Mouse (Mus musculus) cerebellum, postnatal 14 days (tissue): Measurements from ENCODE around the gene Depdc1b.

Experiments used
- DNase-seq, 2 experiments: peaks; one replicate each; pipeline ENCODE4 v3.0.0; 2021; ENCODE audit warnings: mixed read lengths in 2 of 2

The Depdc1b gene

DNA sequence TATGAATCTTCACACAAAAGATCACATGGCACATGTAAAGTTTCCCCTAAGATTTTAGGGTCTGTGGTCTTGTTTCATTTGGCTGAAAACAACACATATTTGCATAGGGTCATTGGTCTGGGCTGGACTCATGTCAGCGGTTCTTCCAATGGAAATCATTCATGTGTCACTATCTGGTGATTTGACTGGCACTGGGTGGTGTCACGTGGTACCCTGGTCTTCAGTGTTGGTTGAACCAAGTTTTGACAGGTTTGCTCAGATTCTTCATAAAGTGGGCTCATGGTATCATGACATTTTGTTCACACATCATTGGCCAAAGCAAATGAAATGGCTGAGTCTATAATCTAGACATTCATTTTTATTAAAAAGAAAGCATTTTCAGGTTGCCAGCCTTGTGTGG, 1.3 kb downstream of the Depdc1b start:
- DNase-seq, result no peak

DNA sequence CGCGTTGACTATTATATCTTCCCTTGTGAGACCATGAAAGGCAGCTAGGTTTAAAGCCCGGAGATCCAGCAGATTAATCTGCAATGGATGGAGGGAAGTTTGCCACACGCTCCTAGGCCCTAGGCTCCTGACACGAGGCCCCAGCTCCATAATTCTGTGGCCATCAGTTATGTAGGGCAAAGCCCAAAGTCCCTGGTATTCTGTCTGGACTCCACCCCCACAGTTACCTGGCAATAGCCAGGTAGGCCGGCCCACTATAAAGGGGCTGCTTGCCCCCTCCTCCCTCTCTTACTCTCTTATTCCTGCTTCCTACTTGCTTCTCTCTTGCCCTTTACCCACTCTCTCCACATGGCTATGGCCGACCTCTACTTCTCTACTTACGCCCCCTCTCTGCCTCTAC, 2.9 kb downstream of the Depdc1b start:
- DNase-seq, result no peak

DNA sequence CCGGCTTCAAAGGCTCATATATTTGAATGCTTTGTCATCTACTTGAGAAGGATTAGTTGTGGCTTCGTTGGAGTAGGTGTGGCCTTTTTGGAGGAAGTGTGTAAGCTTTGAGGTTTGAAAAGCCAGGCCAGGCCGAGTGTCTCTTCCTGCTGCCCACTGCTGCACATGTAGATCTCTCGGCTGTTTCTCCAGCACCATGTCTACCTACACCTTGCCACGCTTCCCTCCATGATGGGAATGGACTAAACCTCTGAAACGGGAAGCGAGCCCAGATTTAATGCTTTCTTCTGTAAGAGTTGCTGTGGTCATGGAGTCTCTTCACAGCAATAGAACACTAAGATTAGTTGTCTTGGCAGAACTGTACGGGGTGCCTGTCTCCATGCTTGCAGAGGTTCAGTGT, 4.1 kb downstream of the Depdc1b start:
- DNase-seq, result no peak

DNA sequence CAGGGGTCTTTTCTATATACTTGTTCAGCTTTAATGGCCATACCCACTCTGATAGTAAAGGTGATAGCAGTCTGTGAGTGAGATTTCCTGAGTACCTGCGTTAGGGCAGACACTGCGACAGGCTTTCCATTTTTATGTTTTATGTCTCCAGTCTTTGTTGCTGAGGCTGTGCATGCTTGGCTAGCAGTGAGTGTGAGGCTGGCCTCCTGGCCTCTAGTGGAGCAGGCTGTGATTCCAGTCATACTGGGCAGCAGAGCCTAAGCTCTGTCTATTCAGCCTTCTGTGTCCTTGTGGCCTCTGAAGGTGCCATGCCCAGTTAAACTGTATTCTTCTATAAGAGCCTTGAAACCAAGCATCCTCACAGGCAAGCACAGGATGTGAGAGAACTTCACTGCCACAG, 6.3 kb downstream of the Depdc1b start:
- no peak for DNase-seq

GRCm38 (mm10) chr13:108323317-108323716, 7.2 kb downstream of the Depdc1b start:
- DNase-seq, result no peak

GRCm38 (mm10) chr13:108323866-108324829, 8.0 kb downstream of the Depdc1b start:
- DNase-seq, result no peak

DNA sequence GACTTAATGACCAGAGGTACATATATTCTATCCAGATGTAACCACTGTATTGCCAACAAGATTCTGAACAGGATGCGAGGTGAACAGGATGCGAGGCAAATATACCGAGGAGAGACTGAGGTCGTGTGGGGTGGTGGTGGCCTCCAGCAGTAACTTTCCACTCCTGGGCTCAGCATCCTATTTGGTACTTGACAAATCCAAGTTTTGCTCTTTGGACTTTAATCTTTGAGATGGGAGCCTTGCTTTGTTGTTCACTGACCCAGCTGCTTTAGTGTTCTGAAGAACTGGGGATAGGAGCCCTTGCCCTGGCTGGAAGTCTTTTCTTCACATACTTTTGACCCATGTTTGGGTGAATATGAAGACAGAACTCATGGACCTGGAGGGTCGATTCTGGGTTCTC, 9.7 kb downstream of the Depdc1b start:
- DNase-seq, result no peak

DNA sequence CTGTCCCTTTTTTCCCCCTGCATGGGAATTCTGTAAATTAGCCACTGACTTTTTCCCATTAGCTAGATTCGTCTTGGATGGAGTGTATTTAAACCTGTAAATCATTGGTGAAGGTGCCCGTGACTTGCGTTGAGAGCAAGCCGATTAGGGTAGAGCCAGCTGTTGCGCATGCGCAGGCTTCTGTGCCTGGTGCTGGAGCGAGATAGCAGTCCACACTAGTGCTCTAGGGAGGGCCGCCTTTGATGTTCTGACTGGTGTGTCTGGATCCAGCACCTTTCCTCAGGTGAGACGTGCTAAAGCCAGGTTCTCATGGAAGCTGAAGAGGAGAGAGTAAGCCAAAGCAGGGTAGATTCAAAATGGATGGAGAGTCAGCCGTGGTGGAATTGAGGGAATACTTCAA, 10.2 kb downstream of the Depdc1b start:
- DNase-seq, result no peak

DNA sequence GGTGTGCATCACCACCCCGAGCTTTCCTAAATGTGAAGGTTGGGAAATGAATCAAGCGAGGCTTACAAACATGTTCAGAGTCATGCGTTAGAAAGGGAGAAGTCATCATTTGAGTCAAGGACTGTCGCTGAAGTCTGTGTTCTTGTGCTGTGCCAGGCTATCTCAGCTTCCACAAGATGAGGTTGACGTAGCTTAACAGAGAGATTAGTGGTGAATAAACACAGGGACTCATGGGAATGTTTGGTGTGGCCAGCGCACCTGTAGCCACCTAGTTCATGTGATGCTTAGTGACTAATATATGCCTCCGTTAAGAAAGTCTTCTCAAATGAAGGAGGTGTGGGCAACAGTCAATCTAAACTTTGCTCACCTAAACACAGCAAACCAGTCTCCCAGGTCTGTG, 10.9 kb downstream of the Depdc1b start:
- DNase-seq, result no peak

GRCm38 (mm10) chr13:108328406-108329180, 12.5 kb downstream of the Depdc1b start:
- no peak for DNase-seq

GRCm38 (mm10) chr13:108329693-108330092, 13.6 kb downstream of the Depdc1b start:
- peak in 1 of 2 experiments; percentile 7 for DNase-seq

DNA sequence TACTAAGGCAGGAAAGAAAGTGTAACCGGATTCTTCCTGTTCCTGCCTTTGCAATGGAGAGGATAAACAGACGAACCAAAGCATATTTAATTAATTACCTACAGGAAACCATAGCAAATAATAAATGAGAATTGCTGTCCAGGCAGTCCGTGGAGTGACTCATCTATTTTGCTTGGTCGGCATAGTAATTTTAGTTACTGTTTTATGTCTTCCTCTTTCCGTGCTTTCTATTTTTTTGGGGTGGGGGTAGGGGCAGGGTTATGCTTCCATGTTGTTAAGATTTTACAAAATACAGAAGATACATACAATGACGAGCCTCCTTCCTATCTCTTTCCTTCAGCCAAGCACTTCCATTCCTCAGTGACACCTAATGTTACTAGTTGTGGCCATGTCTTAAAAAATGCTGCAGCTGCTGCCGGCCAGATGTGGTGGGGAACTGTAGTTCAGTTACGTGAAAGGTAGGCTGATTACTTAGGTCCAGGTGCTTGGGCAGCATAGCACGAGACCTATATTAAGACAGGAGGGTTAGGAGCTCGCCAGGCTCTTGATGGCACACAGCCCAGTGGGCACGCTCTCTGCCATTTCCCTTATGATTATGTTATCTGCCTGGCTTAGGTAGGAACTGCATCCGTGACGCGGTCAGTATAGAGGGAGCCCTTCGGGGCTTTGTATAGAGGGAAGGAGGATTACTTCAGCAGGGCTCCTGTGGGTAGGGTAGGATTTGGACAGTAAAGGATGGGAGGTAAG, 19.3 kb downstream of the Depdc1b start:
- DNase-seq, result no peak

DNA sequence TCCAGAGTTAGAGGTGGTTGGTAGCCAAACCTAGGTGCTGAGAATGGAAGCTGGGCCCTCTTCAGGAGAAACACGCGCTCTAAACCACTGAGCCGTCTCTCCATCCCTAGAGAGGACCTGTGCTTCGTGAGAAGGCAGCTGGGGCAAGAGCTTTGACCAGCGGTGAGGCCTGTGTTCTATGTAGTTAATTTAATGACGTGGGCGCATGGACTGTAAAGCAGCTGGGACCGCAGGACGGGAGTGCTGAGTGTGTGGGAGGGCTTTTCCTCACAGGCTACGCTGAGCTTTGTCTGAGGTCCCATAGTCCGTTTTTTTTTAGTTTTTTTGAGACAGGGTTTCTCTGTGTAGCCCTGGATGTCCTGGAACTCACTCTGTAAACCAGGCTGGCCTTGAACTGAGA, 20.1 kb downstream of the Depdc1b start:
- DNase-seq, result no peak

DNA sequence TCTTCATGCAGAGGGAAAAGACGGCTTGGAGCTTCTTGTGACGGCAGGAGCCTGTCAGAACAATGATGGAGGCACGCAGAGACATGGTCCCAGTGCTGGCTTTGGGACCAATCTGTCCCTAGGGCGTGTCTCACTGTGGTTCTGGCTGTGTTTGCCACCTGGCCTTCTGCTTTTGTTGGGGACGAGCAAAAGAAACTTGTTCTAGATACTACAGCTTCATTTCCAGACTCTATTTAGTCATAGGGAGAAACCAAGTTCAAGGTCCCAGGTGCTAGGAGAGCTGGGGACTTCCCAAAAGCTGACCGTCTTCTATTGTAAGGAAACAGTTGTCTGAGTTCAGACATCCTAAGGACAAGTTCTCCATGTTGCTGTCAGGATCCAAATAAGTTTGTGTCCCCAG, 21.2 kb downstream of the Depdc1b start:
- DNase-seq, result no peak

DNA sequence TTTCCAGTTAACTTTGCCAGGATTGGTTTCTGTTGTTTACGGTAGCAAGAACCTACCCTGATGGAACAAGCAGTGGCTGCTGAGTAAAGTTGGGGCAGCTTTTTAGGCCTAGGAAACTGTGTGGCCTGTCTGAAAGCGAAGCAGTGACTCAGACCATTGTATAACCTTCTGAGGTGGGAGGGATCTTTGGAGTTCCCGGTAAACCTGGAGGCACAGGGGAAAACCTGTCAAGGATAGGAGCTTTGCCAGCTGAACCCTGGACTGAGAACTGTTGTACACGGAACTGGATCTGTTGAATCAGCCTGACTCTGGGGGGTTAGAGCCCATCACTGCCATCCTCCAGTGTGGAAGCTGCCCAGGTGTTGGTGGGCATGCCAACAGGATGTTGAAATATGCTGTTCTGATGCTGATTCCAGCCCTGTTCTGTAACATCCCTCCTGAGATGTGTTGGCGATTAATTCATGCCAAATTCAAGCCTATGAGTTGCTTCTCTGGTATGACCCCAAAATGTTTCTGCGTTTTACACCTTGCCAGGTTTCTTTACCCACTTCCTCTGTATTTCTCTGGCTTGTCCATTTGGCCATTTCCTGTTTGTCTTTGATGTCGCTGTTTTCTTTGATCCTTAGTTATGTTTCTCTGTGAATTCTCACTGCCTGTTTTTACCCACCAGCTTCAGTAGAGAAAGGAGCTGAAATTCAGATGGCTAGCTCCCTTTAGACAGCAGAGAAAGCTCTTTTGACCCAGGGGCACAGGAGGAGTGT, 22.1 kb downstream of the Depdc1b start:
- DNase-seq, result no peak

GRCm38 (mm10) chr13:108339907-108340596, 23.9 kb downstream of the Depdc1b start:
- DNase-seq, result no peak

GRCm38 (mm10) chr13:108341585-108341984, 25.5 kb downstream of the Depdc1b start:
- DNase-seq, result peak in 1 of 2 experiments; percentile 29

DNA sequence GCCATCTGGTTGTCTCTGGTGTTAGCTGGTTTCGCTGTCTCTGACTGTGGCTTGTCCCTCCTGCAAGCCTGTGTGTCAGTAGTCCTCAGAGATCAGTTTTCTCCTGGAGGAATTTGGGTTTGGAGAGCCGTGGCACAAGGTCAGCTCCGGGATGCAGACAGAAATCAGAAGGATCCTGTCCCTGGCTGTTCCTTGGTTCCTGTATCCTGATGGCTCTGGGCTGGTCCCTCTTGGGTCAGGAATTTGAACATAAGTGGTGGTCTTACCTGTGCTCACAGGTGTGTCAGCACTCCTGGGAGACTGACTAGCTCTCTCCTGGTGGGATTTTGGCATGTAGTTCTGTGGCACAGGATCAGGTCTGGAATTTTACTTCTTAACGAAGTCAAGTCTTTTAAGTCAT, 29.6 kb downstream of the Depdc1b start:
- no peak for DNase-seq

GRCm38 (mm10) chr13:108347016-108347415, 30.9 kb downstream of the Depdc1b start:
- peak; percentile 70 to 74 for DNase-seq

DNA sequence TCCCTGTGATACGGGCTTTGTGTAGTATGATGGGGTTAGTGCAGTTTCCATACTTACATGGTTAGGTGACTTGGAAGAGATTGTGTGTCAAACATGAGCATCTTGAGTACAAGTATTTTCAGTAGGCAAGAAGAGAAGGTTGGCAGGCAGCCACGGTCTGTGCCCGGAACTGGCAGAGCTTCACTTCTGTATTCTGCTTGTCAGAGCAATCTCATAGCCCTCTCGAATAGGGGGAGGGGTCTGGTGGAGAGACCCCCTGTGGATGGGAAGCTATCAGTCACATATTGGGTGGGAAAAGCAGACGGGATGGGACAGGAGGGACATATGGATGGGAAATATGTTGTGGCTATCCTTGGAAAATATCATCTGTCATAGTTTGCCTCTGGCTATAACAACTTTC, 33.5 kb downstream of the Depdc1b start:
- DNase-seq, result peak; percentile 69 to 77

GRCm38 (mm10) chr13:108353781-108354180, 37.6 kb downstream of the Depdc1b start:
- DNase-seq, result no peak
